ENCODE assay signal across 12 mouse cellular contexts in the genomic region with DNA sequence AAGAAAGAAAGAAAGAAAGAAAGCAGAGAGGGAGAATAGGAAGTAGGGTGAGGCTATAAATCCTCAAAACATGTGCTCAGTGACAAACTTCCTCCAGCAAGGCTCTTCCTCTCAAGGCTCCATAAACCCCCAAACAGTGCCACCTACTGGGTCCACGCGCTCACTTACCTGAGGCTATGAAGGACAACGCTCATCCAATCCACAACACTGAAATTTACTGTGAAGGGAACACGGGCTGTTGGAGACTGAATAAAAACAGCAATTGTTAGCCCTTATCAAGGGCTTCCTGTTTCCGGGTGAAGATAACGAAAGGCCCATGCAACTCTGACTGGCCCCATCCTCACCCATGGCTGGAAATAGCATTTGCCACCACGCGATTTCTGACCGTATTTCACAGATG.
A peak's percentile ranks its signal among the peaks of the same experiment; 100 is the strongest.
DNase-seq lines count a peak whose midpoint lies in the region; ATAC-seq and TF ChIP-seq lines count a peak whose summit lies in the region.
"Had no signal": no experiment of that assay in that cellular context is flagged by ENCODE, and none has a peak within 500 bp of the region (broad histone marks: within the 10 kb centered on the region; RNA-seq: fewer than 3 reads in every experiment).

No protein-coding gene starts in this region.

- H3K79me2 ChIP-seq in heart, adult 2 months (replicated peaks; ENCODE audit: control insufficient read depth, insufficient read depth, low read length), result no peaks in the 10 kb centered on the region

- H3K4me3 ChIP-seq in heart, adult 2 months, result no peak overlapping the region
- no peak overlapping the region for H3K4me3 ChIP-seq in heart, embryonic 12.5 days
- H3K4me3 ChIP-seq: myocyte had no signal

- H3K27me3 ChIP-seq in heart, adult 2 months (ENCODE audit: control insufficient read depth, insufficient read depth, low read length), result no peaks in the 10 kb centered on the region
- H3K27me3 ChIP-seq in heart, embryonic 12.5 days (replicated peaks), result no peaks in the 10 kb centered on the region

- peaks cover 2% of the 10 kb centered on the region; the same call in 1 of the 2 replicates for H3K4me1 ChIP-seq in heart, adult 2 months (ENCODE audit: control insufficient read depth, insufficient read depth, low read length)
- peaks cover 4% of the 10 kb centered on the region for H3K4me1 ChIP-seq in heart, embryonic 12.5 days (replicated peaks)

- no peak overlapping the region for H3K27ac ChIP-seq in heart, adult 2 months
- no peak overlapping the region for H3K27ac ChIP-seq in heart, embryonic 12.5 days (ENCODE audit: poor library complexity, severe bottlenecking)

- no peaks in the 10 kb centered on the region for H3K36me3 ChIP-seq in heart, adult 2 months (ENCODE audit: control insufficient read depth, insufficient read depth, low read length)
- H3K36me3 ChIP-seq in heart, embryonic 12.5 days, result no peaks in the 10 kb centered on the region

- TF ChIP-seq POLR2A in heart, adult 2 months (IDR thresholded peaks at IDR 0.05; ENCODE audit: insufficient read depth, low read depth, low read length), result no peak

- intact Hi-C loops in heart, adult 2 months (cut with DNase I), result no loop called here

- DNase-seq in heart, adult 2 months, result no peak
- peak; percentile 6 for DNase-seq in thymus, postnatal 4 days
- no peak for DNase-seq in thymus, postnatal 14 days
- peak; percentile 26 for DNase-seq in liver
- DNase-seq in right cerebral cortex, adult 18-20 months, result no peak
- DNase-seq in kidney, postnatal 36 days, result no peak
- no peak for DNase-seq in cerebellum, adult 9-10 months
- DNase-seq: cerebellum, postnatal 14 days; kidney, postnatal 4 days; spleen, adult 18-20 months had no signal

- WGBS in heart, adult 2 months, result 36% methylated on average over 9 of the region's 9 CpGs
- WGBS in heart, embryonic 12.5 days, result 46% methylated on average over 9 of the region's 9 CpGs

- no peak for TF ChIP-seq EP300 in heart, adult 2 months (IDR thresholded peaks at IDR 0.05; ENCODE audit: insufficient read depth, low read depth, low read length)

- no peak overlapping the region for H3K9ac ChIP-seq in heart, adult 2 months (ENCODE audit: low read depth, low read length)
- H3K9ac ChIP-seq in heart, embryonic 12.5 days, result no peak overlapping the region

- 0 out of 2 replicates have a peak, but pooled peaks have one; percentile 3 for TF ChIP-seq CTCF in heart, adult 2 months (IDR thresholded peaks at IDR 0.05)

- ATAC-seq in heart, embryonic 12.5 days (ENCODE audit: insufficient number of reproducible peaks, low FRiP score), result no peak

- H3K9me3 ChIP-seq in heart, embryonic 12.5 days (replicated peaks), result no peaks in the 10 kb centered on the region

- H3K4me2 ChIP-seq in heart, embryonic 12.5 days, result no peak overlapping the region

Comparison
In these comparisons a context has a peak if more than half of its experiments do, and no peak if none do; other contexts are left out.
1. DNase-seq: peak in thymus, postnatal 4 days (single experiment) and liver (single experiment); none in heart, adult 2 months (0 of 2), thymus, postnatal 14 days (single experiment), right cerebral cortex, adult 18-20 months (single experiment), kidney, postnatal 36 days (0 of 2) and cerebellum, adult 9-10 months (single experiment).